Mouse (Mus musculus): ENCODE data around the gene Adamtsl1.

DNA sequence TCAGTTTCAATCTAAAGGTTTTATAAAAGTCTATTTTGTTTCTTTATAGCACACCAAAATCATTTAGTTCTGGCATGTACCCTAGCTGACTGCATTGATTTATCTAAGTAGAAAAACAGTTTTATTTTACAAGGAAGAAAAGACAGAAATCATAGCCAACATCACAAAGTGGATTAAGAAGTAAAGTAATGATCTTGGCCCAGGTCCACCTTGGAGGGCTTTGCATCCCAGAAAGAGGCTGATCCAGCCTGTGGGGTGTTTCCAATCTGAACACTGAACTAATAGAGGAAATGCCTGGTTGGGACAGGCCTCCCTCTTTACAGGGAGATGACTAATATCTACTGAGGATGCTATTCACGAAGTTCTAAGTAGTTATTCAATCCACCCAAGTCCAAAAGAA, 163.6 kb downstream of the Adamtsl1 start:
- TF ChIP-seq CTCF (IDR thresholded peaks at IDR 0.05; ENCODE audit: borderline replicate concordance, control insufficient read depth, extremely low read depth, insufficient read depth, low read length, poor library complexity), result no peak
- no peak for TF ChIP-seq POLR2A (IDR thresholded peaks at IDR 0.05; ENCODE audit: control insufficient read depth, extremely low read depth, insufficient read depth, low read length, poor library complexity)

Data from thymus, adult 2 months (tissue).